Mouse (Mus musculus) CH12.LX (cell line): ENCODE results near the gene Hnrnpa3.

Experiments
- ETS1 ChIP-seq: conservative IDR thresholded peaks from 2 replicates; pipeline ENCODE4 v1.6.1; 2012; ENCODE audit warnings: low read depth, mild to moderate bottlenecking, inconsistent platforms, low read length, improper control_type of control experiment, moderate library complexity
- JUND ChIP-seq: conservative IDR thresholded peaks from 2 replicates; pipeline ENCODE4 v1.6.1; 2011; ENCODE audit warnings: low read depth, low read length, improper control_type of control experiment
- MAZ ChIP-seq: IDR thresholded peaks from 2 replicates; pipeline ENCODE4 v1.6.1; 2012; ENCODE audit warnings: low read depth, mild to moderate bottlenecking, inconsistent platforms, low read length, improper control_type of control experiment, moderate library complexity
- MYC ChIP-seq: IDR thresholded peaks from 2 replicates; pipeline ENCODE4 v1.6.1; 2011; ENCODE audit warnings: low read depth, mild to moderate bottlenecking, improper control_type of control experiment, low read length
- TBP ChIP-seq: conservative IDR thresholded peaks from 2 replicates; pipeline ENCODE4 v1.6.1; 2011; ENCODE audit warnings: low read depth, low read length, improper control_type of control experiment

GRCm38 (mm10) chr2:75691316-75691715, 32.3 kb downstream of the Hnrnpa3 start:
- TF ChIP-seq MYC, result no peak
- TF ChIP-seq ETS1, result no peak
- no peak for TF ChIP-seq TBP
- TF ChIP-seq JUND, result no peak
- no peak for TF ChIP-seq MAZ
